Mouse (Mus musculus) WW6 (cell line): Measurements from ENCODE around the gene Doc2a.

ENCODE experiments used
- DNase-seq: peaks from one replicate; pipeline ENCODE4 v3.0.0-alpha.2; 2013; ENCODE audit warnings: low read depth, low spot score

Gene Doc2a

DNA sequence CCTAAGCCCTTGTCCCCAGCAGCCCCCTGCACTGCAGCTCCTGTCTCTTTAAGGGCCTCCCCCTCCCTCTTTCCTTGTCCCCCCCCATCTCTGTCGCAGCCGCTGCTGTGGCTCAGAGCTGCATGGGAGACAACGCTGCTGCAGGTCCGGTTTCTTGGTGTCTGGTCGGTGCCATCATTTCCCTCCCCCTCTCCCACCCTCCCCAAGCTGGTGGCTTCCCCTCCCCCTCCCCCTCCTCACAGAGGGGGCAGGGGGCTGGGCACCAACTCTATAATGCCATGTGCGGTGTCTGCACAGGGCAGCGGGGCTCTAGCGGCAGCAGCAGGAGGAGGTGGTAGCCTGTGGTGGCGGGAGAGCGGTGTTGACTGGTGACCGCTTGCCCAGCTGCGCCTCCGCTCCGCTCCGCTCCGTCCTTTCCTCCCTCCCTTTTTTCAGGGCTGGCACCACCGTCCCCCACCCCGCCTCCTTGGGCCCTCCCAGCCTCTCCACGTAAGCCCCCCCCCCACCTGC is 24.0 kb upstream of the Doc2a start:
- DNase-seq = no peak

DNA sequence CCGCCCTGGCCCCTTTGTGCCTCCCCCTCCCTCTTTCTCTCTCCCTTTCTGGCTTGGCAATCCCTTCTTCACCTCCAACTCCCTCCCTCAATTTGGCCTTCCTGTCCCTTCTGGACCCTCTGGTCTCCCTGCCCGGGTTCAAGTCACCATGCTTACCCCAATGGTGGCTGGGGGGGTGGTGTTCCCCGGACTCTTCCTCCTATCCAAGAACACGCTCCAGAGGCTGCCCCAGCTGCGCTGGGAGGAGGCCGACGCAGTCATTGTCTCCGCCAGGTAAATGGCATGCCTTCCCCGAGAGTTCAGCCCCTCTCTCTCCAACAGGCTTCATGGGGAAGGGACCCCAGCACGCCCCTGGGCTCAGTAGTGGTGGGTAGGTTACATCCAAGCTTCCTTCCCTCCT is 23.3 kb upstream of the Doc2a start:
- no peak for DNase-seq

DNA sequence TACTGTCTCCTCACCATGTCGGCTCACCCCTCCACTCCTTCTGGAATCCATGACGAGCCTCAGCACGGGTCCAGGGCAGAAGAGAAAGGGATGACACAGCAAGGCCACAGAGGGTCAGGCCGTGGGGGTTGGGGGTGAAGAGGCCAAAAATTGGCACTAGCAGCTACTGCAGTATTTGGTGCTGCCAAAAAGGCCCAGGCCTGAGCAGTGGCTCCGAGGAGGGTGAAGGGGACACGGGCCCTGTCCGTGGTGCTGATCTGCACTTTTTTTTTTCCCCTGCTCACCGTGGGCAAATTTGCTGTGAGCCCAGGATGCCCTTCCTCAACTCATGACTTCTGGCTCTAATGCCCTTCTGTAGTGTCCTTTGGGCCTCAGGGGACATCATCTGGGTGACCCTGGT is 21.8 kb upstream of the Doc2a start:
- no peak for DNase-seq

DNA sequence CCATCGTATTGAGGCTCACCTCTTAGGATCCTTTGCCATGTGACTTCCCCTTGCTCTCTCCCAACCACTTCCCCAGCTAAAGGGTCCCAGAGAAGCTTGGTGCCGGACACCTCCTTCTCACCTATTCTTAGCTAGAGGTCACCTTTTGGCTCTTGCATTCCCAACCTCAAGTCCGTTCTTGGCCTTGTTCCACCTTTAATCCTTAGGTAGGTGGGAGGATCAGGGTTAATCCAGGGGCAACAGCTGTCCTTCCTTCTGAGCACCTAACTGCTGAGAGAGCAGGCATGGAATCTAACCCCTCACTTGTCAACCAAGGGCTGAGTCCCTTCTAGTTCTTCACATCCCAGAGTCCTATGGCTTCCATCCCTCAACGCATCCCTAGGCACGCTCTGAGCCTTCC is 21.3 kb upstream of the Doc2a start:
- no peak for DNase-seq

DNA sequence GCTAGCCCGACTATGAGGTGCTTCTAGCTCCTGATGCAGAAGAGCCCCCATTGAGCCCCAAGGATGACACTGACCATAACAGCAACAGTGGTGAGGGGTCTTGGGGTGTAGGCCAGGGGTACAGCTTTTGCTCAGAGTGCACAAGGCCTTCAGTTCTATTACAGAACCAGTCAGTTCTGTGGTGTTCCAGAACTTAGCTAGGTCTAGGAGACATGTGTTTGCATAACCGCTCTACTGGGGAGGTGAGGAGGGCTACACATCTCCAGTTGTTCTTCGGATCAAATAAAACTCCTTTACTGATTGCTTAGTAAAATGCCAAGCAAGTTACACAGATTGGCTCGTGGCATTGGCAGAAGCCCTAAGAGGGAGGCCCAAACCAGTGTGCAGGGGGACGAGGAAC is 15.7 kb upstream of the Doc2a start, which contains the start of gene 4930451I11Rik:
4930451I11Rik (minus strand) TSS at position 101 of the 400 bp plus-strand sequence.
- DNase-seq = no peak

DNA sequence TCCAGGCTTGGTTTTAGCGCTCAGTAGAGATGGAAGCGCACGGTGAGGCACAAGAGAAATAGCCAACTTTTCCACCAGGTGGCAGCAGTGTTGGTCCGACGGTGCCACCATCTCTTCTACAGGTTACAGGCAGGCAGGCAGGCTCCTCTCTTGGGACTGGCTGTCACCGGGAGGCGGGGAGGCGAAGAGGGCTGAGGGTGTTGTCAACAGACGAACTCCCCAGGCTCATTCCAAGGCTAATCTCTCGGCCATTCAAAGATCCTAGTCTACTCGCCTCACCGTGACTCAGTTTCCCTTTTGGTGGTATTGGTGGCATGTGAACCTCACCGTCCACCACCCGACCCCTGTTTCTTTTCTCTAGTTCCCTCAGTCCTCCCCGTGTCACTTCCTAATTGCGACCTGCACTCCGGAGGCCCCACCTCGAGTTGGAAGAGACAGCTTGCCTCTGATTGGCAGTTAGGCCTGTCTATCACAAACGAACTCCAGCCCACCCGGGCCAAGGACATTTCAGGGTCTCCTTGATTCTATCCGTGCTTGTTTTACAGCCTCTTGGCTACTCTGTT is 15.1 kb upstream of the Doc2a start:
- peak; percentile 89 for DNase-seq

DNA sequence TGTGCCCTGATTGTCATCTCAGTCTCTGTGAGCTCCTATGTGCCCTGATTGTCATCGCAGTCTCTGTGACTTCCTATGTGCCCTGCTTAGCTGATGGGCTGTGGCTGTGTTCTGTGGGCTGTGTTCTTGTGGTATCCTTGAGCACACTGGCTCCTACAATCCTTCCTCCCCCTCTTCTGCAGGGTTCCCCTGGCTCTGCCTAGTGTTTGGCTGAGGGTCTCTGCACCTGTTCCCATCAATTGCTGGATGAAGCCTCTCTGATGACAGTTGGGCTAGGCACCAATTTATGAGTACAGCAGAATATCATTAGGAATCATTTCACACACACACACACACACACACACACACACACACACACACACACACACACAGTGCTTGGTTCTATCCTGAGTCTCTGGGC is 13.9 kb upstream of the Doc2a start:
- DNase-seq = no peak

DNA sequence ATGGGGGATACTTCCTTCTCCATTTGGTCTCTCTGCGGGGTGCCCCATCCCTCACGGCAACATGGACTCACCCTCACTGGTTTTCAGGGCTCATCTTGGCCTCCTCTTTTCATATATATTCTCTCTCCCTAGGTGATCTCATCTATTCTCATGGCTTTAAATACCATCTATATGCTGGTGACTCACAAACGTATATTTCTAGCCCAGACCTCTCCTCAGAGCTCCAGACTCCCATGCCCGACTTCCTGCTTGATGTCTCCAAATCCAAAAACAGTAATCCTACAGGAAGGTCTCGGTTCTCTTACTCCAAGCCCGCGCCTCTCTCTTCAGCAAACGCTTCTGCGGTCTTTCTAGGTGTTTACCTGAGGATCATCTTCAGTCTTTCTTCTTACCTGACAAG is 3.9 kb upstream of the Doc2a start:
- no peak for DNase-seq

DNA sequence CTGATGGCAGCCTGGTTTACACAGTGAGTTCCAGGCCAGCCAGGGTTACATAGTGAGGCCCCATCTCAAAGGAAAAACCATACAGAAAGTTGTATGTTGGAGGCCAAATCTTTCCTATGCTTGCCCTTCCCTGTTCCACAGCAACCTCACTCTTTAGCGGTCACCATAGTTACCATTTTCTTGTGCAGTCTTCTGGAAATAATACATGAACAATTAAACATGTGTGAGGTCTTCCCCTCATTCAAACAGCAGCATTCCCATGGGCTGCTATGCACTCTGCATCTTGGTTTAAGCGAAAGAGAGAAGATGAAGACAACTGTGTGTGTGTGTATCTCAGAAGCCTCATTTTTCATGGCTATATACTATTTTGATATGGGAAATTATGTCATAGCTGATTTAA is 1.7 kb upstream of the Doc2a start:
- DNase-seq = no peak

DNA sequence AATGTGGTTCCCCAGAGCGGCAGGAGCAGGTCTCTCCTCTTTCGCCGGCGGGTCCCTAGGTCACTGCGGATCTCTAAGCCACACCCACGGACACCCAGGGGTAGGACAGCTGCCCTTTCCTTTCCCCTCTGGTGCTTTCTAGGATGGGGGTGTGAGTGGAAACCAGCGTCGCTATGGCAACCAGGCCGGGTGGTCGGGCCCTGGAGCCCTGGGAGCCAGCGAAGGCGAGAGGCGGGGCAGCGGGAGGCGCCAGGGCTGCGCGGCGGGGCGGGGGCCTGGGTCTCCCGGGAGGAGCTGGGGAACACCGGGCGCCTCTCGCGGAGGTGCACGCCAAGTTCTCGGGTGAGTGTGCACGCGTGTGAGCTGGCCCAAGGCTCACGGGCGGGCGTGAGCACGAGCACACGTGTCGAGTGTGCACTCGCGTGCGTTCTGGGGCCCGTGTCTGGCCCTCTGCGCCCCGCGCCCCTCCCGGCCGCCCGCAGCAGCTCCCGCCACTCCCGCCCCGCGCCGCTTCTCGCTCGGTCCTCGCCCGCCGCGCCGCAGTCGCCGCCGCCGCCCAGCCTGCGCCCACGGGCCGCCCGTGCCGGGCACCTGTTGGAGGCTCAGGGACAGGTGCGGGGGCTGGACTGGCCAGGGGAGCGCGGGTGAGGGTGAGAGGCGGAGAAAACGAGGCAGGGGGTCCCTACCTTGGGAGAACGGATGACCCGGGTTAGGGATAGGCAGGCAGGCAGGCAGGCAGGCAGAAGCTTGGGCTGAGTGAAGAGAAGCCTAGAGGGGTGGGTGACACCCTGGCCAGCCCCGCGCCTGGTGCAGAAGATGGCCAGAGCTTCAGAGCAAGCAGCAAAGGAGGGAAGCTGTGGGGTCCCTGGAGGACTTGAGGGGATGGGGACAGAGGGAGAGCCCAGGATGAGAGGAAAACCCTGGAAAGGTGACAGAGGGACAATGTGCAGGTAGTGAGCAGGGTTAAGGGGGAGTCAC is 494 bp downstream of the Doc2a start:
- DNase-seq = no peak

DNA sequence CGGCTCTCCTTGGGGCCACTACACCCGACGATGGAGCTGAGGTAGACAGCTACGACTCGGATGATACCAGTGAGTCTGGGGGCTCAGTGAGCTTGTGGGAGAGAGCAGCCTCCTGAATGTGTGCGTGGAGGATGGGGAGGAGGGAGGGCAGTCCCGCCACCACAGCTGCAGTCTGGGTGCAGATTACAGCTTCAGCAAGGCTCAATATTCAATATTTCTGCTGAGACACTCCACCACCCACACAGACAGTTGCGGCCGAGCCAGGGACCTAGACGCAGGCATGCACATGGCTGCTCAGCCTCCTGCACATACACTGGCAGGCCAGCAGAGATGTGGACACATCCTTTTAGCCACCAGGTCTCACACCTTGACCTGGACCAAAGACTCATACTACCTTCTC is 1.6 kb downstream of the Doc2a start:
- no peak for DNase-seq

DNA sequence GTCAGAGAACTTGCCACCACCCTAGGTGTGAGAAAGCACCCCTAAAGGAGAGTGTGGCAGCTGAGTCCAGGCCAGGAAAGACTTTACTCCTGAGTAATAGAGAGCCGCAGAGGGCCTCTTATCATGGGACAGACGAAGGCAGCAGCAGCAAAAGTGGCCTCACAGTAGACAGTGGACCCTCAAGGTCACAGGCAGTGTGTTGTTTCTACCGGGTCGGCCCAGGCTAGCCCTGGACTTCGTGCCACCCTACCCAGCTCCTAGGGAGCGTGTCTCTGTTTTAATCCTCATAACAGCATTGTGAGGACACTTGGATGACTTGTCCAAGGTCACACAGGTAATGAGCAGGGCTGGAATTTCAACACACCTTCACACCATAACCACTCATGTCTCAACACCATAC is 2.9 kb downstream of the Doc2a start:
- DNase-seq = no peak

DNA sequence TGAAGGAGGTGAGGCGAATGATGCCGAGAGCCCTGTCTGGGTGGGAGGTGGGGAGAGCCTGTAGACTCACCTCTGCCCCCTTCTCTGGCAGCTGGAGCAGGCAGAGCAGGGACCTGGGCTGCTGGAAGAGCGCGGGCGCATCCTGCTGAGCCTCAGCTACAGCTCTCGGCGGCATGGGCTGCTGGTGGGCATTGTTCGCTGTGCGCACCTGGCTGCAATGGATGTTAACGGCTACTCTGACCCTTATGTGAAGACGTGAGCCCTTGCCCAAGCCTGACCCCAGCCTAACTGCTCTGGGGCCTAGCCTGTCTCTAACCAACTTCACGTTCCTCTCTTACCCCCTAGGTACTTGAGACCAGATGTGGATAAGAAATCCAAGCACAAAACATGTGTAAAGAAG is 4.0 kb downstream of the Doc2a start:
- no peak for DNase-seq

DNA sequence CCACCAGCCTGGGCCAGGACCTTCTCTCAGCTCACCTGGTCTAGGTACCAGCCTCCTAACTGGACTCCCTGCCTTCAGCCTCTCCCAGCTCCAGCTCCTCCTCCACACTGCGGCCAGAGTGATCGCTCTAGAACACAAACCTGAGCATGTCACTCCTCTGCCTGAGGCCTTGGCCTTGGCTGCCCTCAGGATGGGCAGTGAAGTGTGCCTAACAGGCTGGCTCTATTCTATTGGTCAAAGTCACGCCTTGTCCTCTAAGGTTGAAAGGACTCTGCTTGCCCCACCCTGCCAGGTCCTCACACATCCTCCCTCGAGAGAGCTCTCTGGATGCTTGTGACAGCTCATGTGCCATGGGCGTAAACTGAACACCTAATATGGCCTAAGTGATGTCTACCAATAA is 6.2 kb downstream of the Doc2a start:
- no peak for DNase-seq

DNA sequence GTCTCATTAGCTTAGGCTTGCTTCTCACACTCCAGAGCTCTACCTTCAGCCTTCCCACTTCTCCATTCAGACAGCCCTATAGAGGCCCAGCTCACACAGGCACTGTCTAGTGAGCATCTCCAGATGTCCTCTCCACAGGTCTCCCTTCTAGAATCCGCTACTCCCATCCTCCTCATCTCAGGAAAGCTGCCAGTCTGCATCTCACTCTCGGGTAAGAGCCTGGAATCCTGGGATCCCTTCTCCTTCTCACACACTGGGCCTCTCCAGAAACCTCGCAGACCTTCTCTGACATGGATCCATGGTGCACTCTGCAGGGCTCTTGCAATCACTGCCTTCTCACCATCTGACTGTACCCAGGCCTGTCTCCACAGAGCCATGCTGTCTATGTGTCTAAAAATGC is 8.4 kb downstream of the Doc2a start:
- no peak for DNase-seq

DNA sequence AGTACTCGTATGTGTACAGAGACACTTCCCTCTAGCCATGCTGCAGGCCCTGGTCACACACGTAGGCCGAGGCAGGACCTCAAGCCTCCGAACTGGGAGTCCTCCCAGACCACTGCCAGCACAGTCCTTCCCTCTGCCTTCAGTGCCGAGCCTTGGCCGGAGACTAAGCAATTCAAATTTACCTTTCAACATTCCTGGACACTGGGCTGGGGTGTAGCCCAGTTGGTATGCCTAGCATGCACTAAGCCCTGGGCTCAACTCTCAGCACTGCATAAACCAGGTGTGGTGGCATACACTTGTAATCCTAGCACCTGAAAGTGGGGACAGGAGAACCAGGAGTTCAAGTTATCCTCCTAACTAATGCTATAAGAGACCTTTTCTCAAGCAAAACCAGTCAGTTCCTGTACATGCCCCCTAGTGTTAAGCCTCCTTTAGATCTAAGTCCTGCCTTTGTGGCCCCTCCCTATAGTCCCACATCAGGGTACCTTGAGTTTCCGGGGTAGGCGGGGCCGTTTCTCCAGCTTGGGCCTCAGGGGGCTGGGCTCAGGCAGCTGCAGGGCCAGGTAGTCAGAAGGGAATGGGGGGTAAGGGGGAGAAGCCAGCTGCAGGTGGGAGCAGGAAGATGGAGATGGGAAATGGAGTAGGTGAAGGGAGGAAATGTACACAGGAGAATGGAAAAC is 9.7 kb downstream of the Doc2a start:
- peak; percentile 40 for DNase-seq

DNA sequence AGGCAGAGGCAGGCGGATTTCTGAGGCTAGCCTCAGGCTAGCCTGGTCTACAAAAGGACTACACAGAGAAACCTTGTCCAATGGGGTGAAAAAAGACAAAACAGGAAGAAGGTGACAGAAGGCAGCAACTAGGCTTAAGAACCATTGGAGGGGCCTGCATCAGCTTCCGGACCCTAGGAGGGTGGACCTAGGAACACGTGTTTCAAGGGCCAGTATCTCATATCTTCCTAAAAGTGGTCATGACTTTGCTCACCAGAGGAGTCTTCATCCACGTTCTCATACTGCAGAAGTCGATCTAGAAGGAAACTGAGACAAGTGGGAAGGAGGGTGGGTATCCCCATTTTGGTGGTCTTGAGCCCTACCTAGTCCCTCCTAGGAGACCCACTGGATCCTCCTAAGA is 13.8 kb downstream of the Doc2a start:
- DNase-seq = no peak

DNA sequence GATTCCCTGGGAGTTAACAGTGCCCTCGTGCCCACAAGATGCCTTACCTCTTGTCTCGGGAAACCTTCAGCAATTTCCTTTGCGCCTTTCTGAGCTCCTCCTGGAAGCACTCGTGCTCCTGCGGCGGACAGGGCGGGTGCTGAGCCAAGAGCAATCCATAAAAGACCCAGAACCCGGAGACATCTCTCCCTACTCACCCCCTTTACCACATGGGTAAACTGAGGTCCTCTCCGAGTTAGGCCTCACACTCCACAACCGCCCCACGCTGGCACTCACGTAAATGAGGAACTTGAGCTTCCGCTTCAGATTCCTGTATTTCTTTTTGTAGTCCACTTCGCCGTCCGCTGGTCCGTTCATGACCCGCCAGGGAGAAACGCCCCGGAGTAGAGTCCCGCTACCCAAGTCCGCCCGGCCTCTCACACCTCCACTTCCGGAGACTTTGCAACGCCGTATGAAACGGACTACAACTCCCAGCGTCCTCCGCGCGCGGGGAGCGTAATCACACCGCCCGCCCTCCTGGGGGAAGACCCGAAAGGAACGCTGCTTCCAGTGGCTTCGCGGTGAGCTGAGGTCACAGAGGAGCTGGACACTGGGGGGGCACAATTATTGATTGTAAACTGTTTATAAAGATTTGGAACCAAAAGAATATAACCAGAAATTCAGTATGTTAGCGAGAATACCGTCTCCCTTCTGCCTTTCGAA is 14.4 kb downstream of the Doc2a start, which contains the start of gene Hirip3:
Hirip3 (plus strand) TSS at position 544 of the 702 bp plus-strand sequence.
- DNase-seq = peak; percentile 87

DNA sequence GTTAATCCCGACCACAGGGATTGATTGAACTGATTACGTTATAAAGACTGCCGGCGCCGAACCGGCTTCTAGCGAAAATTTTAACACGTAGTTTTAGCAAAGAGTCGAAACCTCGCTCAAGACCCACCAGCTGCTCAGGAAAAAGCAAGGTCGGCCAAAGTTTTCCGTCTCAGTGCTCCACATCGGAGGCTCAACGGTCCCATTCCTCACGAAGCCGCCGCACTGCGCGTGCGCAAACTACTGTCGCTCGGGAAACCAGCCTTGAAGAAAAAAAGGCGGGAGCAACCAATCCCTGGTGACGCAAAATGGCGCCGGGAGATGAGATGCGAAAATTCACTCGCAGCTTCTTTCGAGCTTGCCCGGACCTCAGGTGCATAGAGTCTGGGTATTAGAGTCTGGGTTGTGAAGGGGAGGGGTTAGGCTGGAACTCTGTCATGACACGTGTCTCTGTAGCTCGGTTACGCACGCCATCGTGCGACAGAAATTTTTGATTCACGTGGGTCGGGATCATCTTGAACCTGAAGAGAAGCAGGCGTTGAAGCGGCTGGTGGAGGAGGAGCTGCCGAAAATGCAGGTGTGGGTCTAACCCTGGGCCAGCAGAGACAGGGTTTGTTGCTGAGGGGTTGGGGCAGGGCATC is 15.1 kb downstream of the Doc2a start, which contains the start of gene Ino80e:
Ino80e (minus strand) TSS at position 231 of the 638 bp plus-strand sequence.
- DNase-seq = peak; percentile 80

DNA sequence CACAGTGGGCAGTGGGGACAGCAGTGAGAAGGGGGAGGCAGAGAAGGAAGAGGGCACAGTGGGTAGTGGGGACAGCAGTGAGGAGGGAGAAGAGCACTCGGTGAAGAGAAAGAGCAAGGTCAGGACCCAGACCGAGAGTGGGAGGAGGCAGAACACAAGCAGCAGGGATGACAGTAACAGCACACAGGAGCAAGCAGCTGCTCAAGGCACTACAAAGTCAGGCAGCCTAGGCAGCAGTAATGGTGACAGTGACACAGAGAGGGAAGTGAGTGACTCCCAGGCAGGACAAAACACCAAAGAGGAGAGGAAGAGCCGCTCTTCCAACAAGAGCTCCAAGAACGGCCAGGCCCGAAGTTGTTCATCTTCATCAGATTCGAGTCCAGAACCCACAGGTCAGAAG is 16.6 kb downstream of the Doc2a start:
- no peak for DNase-seq

DNA sequence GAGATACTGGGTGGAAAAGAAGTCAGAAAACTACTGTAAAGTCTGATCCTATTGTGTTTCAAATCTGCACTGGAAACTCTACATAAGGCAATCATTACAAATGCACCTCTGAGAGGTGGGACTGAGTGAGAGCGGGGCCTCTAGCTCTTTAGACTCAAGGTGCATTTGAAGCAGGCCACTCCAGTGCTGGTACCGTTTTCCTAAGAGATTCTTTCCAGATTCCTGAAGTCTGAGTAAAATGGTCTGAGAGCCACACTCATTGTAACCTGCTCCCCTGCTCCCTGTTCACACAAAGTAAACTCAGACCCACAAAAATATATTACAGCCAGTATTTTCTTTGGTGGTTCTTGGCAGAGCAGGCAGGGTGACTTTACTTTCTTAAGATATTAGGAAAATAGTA is 20.3 kb downstream of the Doc2a start:
- DNase-seq = no peak
